Mouse (Mus musculus) bone marrow macrophage, adult 2 months (primary cell): ENCODE results near the gene Fam184b.

Experiments
- CTCF ChIP-seq: IDR thresholded peaks from 2 replicates; pipeline ENCODE4 v1.5.1; 2012; ENCODE audit warnings: low read depth, mild to moderate bottlenecking, low read length, moderate library complexity
- POLR2A ChIP-seq: IDR thresholded peaks from 2 replicates; pipeline ENCODE4 v1.6.1; 2012; ENCODE audit warnings: mild to moderate bottlenecking, low read depth, low read length, borderline replicate concordance

- TF ChIP-seq CTCF (no peak), POLR2A (no peak)
Measured at GRCm38 (mm10) chr5:45535177-45535576, 104.2 kb downstream of the Fam184b start.
